Mouse (Mus musculus) bone marrow, adult 2 months (tissue): ENCODE data around the gene Vars.

Source experiments
- CTCF ChIP-seq: fragments of 200-500 bp; IDR thresholded peaks from 2 replicates; pipeline ENCODE4 v1.5.1; 2011; ENCODE audit warnings: low read length, control low read depth; ENCODE audit not compliant: control insufficient read depth, insufficient read depth
- POLR2A ChIP-seq: fragments of 200-500 bp; IDR thresholded peaks from 2 replicates; pipeline ENCODE4 v1.6.1; 2011; ENCODE audit warnings: low read depth, mild to moderate bottlenecking, control low read depth, low read length, borderline replicate concordance; ENCODE audit not compliant: control insufficient read depth

GRCm38 (mm10) chr17:35016791-35017705 is 16.3 kb downstream of the Vars start:
- TF ChIP-seq POLR2A (no peak), CTCF (no peak)
